Mouse (Mus musculus): ENCODE data around the gene Psen2. TPM values are rescaled to one million over a fixed set of nuclear protein-coding genes. Genes with fewer than 3 reads are reported as not detected.

Gene Psen2
- polyA plus RNA-seq, 1 experiment from 2014 or later: 11.5 TPM

GRCm38 (mm10) chr1:180191651-180192220 is 71.5 kb downstream of the Psen2 start:
- Histone ChIP-seq H3K27me3 (peaks cover 18% of the 10 kb centered on the region), H3K36me3 (no peaks in the 10 kb centered on the region), H3K4me1 (replicated peaks) (peaks cover 14% of the 10 kb centered on the region), H3K4me2 (no peak overlapping the region), H3K4me3 (no peak overlapping the region), H3K27ac (no peak overlapping the region), H3K9me3 (no peaks in the 10 kb centered on the region), H3K9ac (no peak overlapping the region)
- no peak for ATAC-seq (ENCODE audit: low FRiP score)
- 74% methylated on average over 7 of the region's 7 CpGs for WGBS

- Histone ChIP-seq H3K4me3 (no peak overlapping the region), H3K4me1 (replicated peaks) (peaks cover 9% of the 10 kb centered on the region), H3K27ac (no peak overlapping the region), H3K36me3 (no peaks in the 10 kb centered on the region), H3K9me3 (no peaks in the 10 kb centered on the region), H3K4me2 (no peak overlapping the region), H3K9ac (no peak overlapping the region), H3K27me3 (peaks cover 18% of the 10 kb centered on the region)
- 90% methylated on average over 8 of the region's 8 CpGs for WGBS
- no peak for ATAC-seq (ENCODE audit: low FRiP score)
These were observed 72.1 kb downstream of the Psen2 start for GRCm38 (mm10) chr1:180191112-180191511.

- Histone ChIP-seq H3K4me3 (no peak overlapping the region), H3K4me2 (no peak overlapping the region), H3K27ac (no peak overlapping the region), H3K36me3 (no peaks in the 10 kb centered on the region), H3K9me3 (no peaks in the 10 kb centered on the region), H3K4me1 (replicated peaks) (no peaks in the 10 kb centered on the region), H3K27me3 (peaks cover 5% of the 10 kb centered on the region; the same call in 1 of the 2 replicates), H3K9ac (no peak overlapping the region)
- WGBS: 91% methylated on average over 4 of the region's 4 CpGs
- no peak for ATAC-seq (ENCODE audit: low FRiP score)
These were observed 74.3 kb downstream of the Psen2 start for GRCm38 (mm10) chr1:180188951-180189350.

- ATAC-seq (ENCODE audit: low FRiP score): no peak
- no peaks in the 10 kb centered on the region for H3K27me3 ChIP-seq
- no peaks in the 10 kb centered on the region for H3K36me3 ChIP-seq
- H3K4me2 ChIP-seq: no peak overlapping the region
- WGBS: 86% methylated on average over 3 of the region's 3 CpGs
- no peaks in the 10 kb centered on the region for H3K9me3 ChIP-seq
- no peak overlapping the region for H3K4me3 ChIP-seq
- H3K27ac ChIP-seq: no peak overlapping the region
- H3K9ac ChIP-seq: no peak overlapping the region
- no peaks in the 10 kb centered on the region for H3K4me1 ChIP-seq (replicated peaks)
These were observed 76.9 kb downstream of the Psen2 start for GRCm38 (mm10) chr1:180186371-180186770.

GRCm38 (mm10) chr1:180185877-180186276 is 77.4 kb downstream of the Psen2 start:
- Histone ChIP-seq H3K4me3 (no peak overlapping the region), H3K36me3 (no peaks in the 10 kb centered on the region), H3K4me2 (no peak overlapping the region), H3K27me3 (no peaks in the 10 kb centered on the region), H3K27ac (no peak overlapping the region), H3K4me1 (replicated peaks) (no peaks in the 10 kb centered on the region), H3K9me3 (no peaks in the 10 kb centered on the region), H3K9ac (no peak overlapping the region)
- ATAC-seq (ENCODE audit: low FRiP score): no peak
- WGBS: 67% methylated on average over 5 of the region's 5 CpGs

- no peak overlapping the region for H3K4me2 ChIP-seq
- ATAC-seq (ENCODE audit: low FRiP score): no peak
- H3K27me3 ChIP-seq: no peaks in the 10 kb centered on the region
- H3K9me3 ChIP-seq: no peaks in the 10 kb centered on the region
- WGBS: 75% methylated on average over 7 of the region's 7 CpGs
- H3K4me1 ChIP-seq (replicated peaks): no peaks in the 10 kb centered on the region
- H3K36me3 ChIP-seq: no peaks in the 10 kb centered on the region
- H3K4me3 ChIP-seq: no peak overlapping the region
- no peak overlapping the region for H3K27ac ChIP-seq
- H3K9ac ChIP-seq: no peak overlapping the region
These were observed 78.5 kb downstream of the Psen2 start for GRCm38 (mm10) chr1:180184768-180185167.

- Histone ChIP-seq H3K9ac (no peak overlapping the region), H3K27me3 (no peaks in the 10 kb centered on the region), H3K4me3 (no peak overlapping the region), H3K4me2 (no peak overlapping the region), H3K4me1 (replicated peaks) (no peaks in the 10 kb centered on the region), H3K27ac (no peak overlapping the region), H3K36me3 (no peaks in the 10 kb centered on the region), H3K9me3 (no peaks in the 10 kb centered on the region)
- 90% methylated on average over 6 of the region's 6 CpGs for WGBS
- ATAC-seq (ENCODE audit: low FRiP score): no peak
These were observed 79.6 kb downstream of the Psen2 start for GRCm38 (mm10) chr1:180183525-180184159.

GRCm38 (mm10) chr1:180182731-180183130 is 80.5 kb downstream of the Psen2 start:
- no peak overlapping the region for H3K4me2 ChIP-seq
- H3K27ac ChIP-seq: no peak overlapping the region
- 74% methylated on average over 3 of the region's 3 CpGs for WGBS
- H3K36me3 ChIP-seq: no peaks in the 10 kb centered on the region
- no peak overlapping the region for H3K4me3 ChIP-seq
- no peaks in the 10 kb centered on the region for H3K9me3 ChIP-seq
- no peak for ATAC-seq (ENCODE audit: low FRiP score)
- no peaks in the 10 kb centered on the region for H3K4me1 ChIP-seq (replicated peaks)
- no peaks in the 10 kb centered on the region for H3K27me3 ChIP-seq
- no peak overlapping the region for H3K9ac ChIP-seq

GRCm38 (mm10) chr1:180181966-180182319 is 81.3 kb downstream of the Psen2 start:
- no peaks in the 10 kb centered on the region for H3K36me3 ChIP-seq
- H3K4me2 ChIP-seq: no peak overlapping the region
- no peak overlapping the region for H3K4me3 ChIP-seq
- no peak for ATAC-seq (ENCODE audit: low FRiP score)
- H3K4me1 ChIP-seq (replicated peaks): no peaks in the 10 kb centered on the region
- H3K9me3 ChIP-seq: no peaks in the 10 kb centered on the region
- H3K9ac ChIP-seq: no peak overlapping the region
- no peak overlapping the region for H3K27ac ChIP-seq
- no peaks in the 10 kb centered on the region for H3K27me3 ChIP-seq
- 89% methylated on average over 9 of the region's 9 CpGs for WGBS

- no peak for ATAC-seq (ENCODE audit: low FRiP score)
- Histone ChIP-seq H3K9me3 (no peaks in the 10 kb centered on the region), H3K4me1 (replicated peaks) (no peaks in the 10 kb centered on the region), H3K4me3 (no peak overlapping the region), H3K27me3 (no peaks in the 10 kb centered on the region), H3K9ac (no peak overlapping the region), H3K36me3 (no peaks in the 10 kb centered on the region), H3K27ac (no peak overlapping the region), H3K4me2 (no peak overlapping the region)
- 89% methylated on average over 7 of the region's 7 CpGs for WGBS
These were observed 81.8 kb downstream of the Psen2 start for GRCm38 (mm10) chr1:180181304-180181965.

GRCm38 (mm10) chr1:180179840-180180239 is 83.4 kb downstream of the Psen2 start:
- no peak overlapping the region for H3K4me2 ChIP-seq
- H3K36me3 ChIP-seq: no peaks in the 10 kb centered on the region
- no peaks in the 10 kb centered on the region for H3K4me1 ChIP-seq (replicated peaks)
- H3K9me3 ChIP-seq: no peaks in the 10 kb centered on the region
- H3K27me3 ChIP-seq: no peaks in the 10 kb centered on the region
- ATAC-seq (ENCODE audit: low FRiP score): no peak
- no peak overlapping the region for H3K27ac ChIP-seq
- no peak overlapping the region for H3K4me3 ChIP-seq
- WGBS: 96% methylated on average over 2 of the region's 2 CpGs
- no peak overlapping the region for H3K9ac ChIP-seq

- WGBS: 88% methylated on average over 4 of the region's 4 CpGs
- no peak for ATAC-seq (ENCODE audit: low FRiP score)
- no peak overlapping the region for H3K4me3 ChIP-seq
- H3K4me2 ChIP-seq: no peak overlapping the region
- H3K36me3 ChIP-seq: no peaks in the 10 kb centered on the region
- H3K4me1 ChIP-seq (replicated peaks): no peaks in the 10 kb centered on the region
- no peak overlapping the region for H3K9ac ChIP-seq
- H3K27ac ChIP-seq: no peak overlapping the region
- no peaks in the 10 kb centered on the region for H3K27me3 ChIP-seq
- no peaks in the 10 kb centered on the region for H3K9me3 ChIP-seq
These were observed 84.1 kb downstream of the Psen2 start for GRCm38 (mm10) chr1:180179100-180179499.

GRCm38 (mm10) chr1:180178340-180178739 is 84.9 kb downstream of the Psen2 start:
- WGBS: 92% methylated on average over 9 of the region's 9 CpGs
- Histone ChIP-seq H3K36me3 (no peaks in the 10 kb centered on the region), H3K27me3 (no peaks in the 10 kb centered on the region), H3K9me3 (no peaks in the 10 kb centered on the region), H3K9ac (no peak overlapping the region), H3K4me3 (no peak overlapping the region), H3K27ac (no peak overlapping the region), H3K4me1 (replicated peaks) (no peaks in the 10 kb centered on the region), H3K4me2 (no peak overlapping the region)
- no peak for ATAC-seq (ENCODE audit: low FRiP score)
